Mouse (Mus musculus) heart, adult 2 months (tissue): ENCODE data around the gene Mogs.

ENCODE experiments used
- CTCF ChIP-seq: fragments of 200-600 bp; IDR thresholded peaks from 2 replicates; pipeline ENCODE4 v1.8.1; 2022; ENCODE audit warnings: antibody characterized with exemption, mild to moderate bottlenecking, moderate library complexity
- POLR2A ChIP-seq: fragments of 200-500 bp; IDR thresholded peaks from 2 replicates; pipeline ENCODE4 v1.6.1; 2011; ENCODE audit warnings: mild to moderate bottlenecking, low read depth, low read length, control low read depth; ENCODE audit not compliant: insufficient read depth

GRCm38 (mm10) chr6:83066441-83066840, 48.9 kb upstream of the Mogs start:
- TF ChIP-seq CTCF = no peak
- no peak for TF ChIP-seq POLR2A
